Mouse (Mus musculus): Measurements from ENCODE around the gene Atp8b5.
A peak's percentile ranks its signal among the peaks of the same experiment; 100 is the strongest.

Gene Atp8b5

DNA sequence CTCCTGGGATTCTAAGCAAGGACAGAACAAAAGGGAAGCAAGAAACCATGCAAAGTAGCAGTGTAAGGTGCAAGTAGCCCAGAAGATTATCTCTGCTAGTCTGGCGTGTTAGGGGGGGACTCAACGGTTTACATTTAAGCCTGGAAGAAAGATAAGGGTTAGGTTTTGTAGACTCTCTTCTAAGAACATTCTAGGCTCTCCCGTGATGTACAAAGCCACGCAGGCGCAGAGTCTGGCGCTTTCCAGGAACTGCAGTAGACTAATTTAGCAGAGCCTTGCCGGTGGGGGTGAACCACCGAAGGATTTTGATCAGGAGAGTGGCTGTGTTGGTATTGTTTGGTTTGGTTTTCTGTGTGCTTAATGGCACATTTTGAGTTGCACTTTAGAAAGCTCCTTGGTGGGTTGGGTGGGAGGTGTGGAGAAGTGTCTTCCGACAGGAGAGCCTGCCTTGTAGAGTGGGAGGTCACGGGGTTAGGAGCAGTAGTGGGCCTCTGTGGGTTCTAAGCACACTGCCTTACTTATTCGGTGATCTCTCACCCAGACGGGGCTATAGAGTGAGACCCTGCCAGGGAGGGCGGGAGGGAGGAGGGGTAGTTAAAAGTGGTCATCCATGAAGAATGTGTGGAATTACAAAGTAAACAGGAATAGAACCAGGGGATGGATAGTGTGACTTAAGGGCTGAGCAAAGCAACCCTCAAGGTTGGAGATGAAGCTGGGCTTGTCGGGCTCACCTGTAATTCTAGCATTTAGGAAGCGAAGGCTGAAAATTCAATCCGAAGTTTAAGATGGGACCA lies 150.5 kb downstream of the Atp8b5 start:
- no peak for DNase-seq

DNA sequence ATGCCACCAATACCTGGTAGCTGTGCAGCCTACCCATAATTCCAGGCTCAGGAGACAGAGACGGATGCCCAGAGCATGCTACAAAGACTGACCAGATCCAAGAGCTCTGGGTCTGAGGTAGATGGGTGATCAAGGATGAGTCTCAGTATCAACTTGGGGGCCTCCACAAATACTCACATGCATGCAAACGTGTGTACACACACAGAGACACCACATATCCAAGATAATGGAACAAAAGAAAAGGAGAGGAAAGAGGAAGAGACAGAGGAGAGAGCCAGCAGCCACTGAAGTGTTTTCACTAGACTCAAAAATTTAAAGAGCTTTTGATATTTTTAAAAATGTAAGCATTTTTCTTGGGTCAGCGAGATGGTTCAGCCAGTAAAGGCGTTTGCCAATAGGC lies 151.5 kb downstream of the Atp8b5 start:
- DNase-seq = no peak

GRCm38 (mm10) chr4:43418973-43419656 lies 152.2 kb downstream of the Atp8b5 start:
- no peak for DNase-seq

GRCm38 (mm10) chr4:43419801-43420281 lies 152.9 kb downstream of the Atp8b5 start:
- DNase-seq = no peak

- DNase-seq = peak; percentile 86
Observed at GRCm38 (mm10) chr4:43420305-43420704, 153.3 kb downstream of the Atp8b5 start.

DNA sequence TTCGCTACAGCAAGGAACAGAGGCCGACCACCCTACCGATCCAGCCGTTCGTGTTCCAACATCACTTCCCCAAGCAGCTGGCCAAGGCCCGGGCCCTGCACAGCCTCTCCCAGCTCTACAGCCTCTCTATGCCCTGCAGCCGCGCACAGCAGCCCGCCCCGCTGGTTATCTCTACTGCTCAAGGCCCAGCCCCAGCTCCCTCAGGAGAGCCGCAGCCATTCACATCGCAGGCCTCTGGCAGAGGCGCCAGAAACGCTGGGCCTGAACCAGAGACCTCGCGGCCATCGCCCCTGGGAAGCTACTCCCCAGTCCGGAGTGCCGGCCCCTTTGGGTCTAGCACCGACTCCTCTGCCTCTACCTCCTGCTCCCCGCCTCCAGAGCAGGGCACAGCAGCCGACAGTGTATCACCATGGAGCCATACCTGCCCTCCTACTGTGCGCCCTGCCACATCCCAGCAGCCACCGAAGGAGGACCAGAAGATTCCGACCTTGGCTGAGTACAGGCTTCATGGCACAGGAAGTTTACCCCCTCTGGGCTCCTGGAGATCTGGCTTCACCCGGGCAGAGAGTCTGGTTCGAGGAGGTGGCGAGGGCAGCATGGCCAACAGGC lies 154.8 kb downstream of the Atp8b5 start:
- DNase-seq = no peak
